Mouse (Mus musculus) stomach, embryonic 16.5 days (tissue): ENCODE data around the gene Ucp3. TPM values are rescaled to one million over a fixed set of nuclear protein-coding genes. Genes with fewer than 3 reads are reported as not detected.

Experiments
- ATAC-seq: fragments of 200-750 bp; cut with Nextera tagmentation; 2 replicates; pipeline ENCODE4 v1.8.0; 2017; ENCODE audit warnings: moderate number of reproducible peaks, moderate TSS enrichment; ENCODE audit not compliant: insufficient read depth, low FRiP score
- H3K27ac ChIP-seq: fragments of 300-500 bp; sonication (generic); 2 replicates; pipeline ENCODE4 v1.5.1; 2014; ENCODE audit warnings: low read length
- H3K27me3 ChIP-seq: fragments of 300-500 bp; sonication (generic); 2 replicates; pipeline ENCODE4 v1.6.1; 2014; ENCODE audit warnings: low read length, control low read depth, mixed read lengths; ENCODE audit not compliant: control insufficient read depth, insufficient read depth
- H3K36me3 ChIP-seq: fragments of 300-500 bp; sonication (generic); 2 replicates; pipeline ENCODE4 v1.6.1; 2014; ENCODE audit warnings: low read length; ENCODE audit not compliant: control insufficient read depth, insufficient read depth
- H3K4me1 ChIP-seq: fragments of 300-500 bp; sonication (generic); 2 replicates; pipeline ENCODE4 v1.6.1; 2014; ENCODE audit warnings: low read length, control low read depth, mixed read lengths; ENCODE audit not compliant: control insufficient read depth, insufficient read depth
- H3K4me2 ChIP-seq: fragments of 300-500 bp; sonication (generic); 2 replicates; pipeline ENCODE4 v1.6.1; 2014; ENCODE audit warnings: low read depth, low read length, mixed read lengths
- H3K4me3 ChIP-seq: fragments of 300-500 bp; sonication (generic); replicated peaks from 2 replicates; pipeline ENCODE4 v1.5.1; 2014; ENCODE audit warnings: mild to moderate bottlenecking, low read length
- H3K9ac ChIP-seq: fragments of 300-500 bp; sonication (generic); 2 replicates; pipeline ENCODE4 v1.6.1; 2014; ENCODE audit warnings: low read length
- H3K9me3 ChIP-seq: fragments of 300-500 bp; sonication (generic); replicated peaks from 2 replicates; pipeline ENCODE4 v1.6.1; 2016; ENCODE audit warnings: low read length, control low read depth; ENCODE audit not compliant: control insufficient read depth
- WGBS: fragments of 180-500 bp; shearing (Covaris S2); extraction: QIAGEN DNeasy Blood & Tissue Kit; methylation state at CpG from one replicate; pipeline ENCODE4 v1.1.7; 2014; 5-methylcytosine and 5-hydroxymethylcytosine counted together
- polyA plus RNA-seq: library from polyadenylated mRNA; unstranded; fragments of >200 nt; fragmentation: Nextera tagmentation; extraction: Ambion mirVana; gene quantifications from 2 replicates; pipeline ENCODE4 v1.2.1, GENCODE M21; 2015

Ucp3 gene
- polyA plus RNA-seq, 1 experiment from 2014 or later = 0.10 TPM

- Histone ChIP-seq H3K4me3 (peak overlapping the region; percentile 53), H3K27ac (peak overlapping the region; percentile 80), H3K4me2 (peak overlapping the region; percentile 85), H3K9me3 (no peaks in the 10 kb centered on the region), H3K36me3 (peaks cover 10% of the 10 kb centered on the region; the same call in 1 of the 2 replicates), H3K27me3 (no peaks in the 10 kb centered on the region), H3K9ac (peak overlapping the region; percentile 73), H3K4me1 (peaks cover 36% of the 10 kb centered on the region)
- WGBS = 20% methylated on average over 19 of the region's 19 CpGs
- ATAC-seq = no peak
These were observed 21.0 kb downstream of the Ucp3 start for GRCm38 (mm10) chr7:100493484-100494414.

GRCm38 (mm10) chr7:100494415-100494831 lies 21.6 kb downstream of the Ucp3 start:
- WGBS = 71% methylated on average over 7 of the region's 7 CpGs
- H3K27me3 ChIP-seq = no peaks in the 10 kb centered on the region
- H3K9ac ChIP-seq = peak overlapping the region; percentile 73
- peak overlapping the region; percentile 53 for H3K4me3 ChIP-seq
- peaks cover 34% of the 10 kb centered on the region for H3K4me1 ChIP-seq
- ATAC-seq = no peak
- H3K9me3 ChIP-seq = no peaks in the 10 kb centered on the region
- H3K36me3 ChIP-seq = peaks cover 10% of the 10 kb centered on the region; the same call in 1 of the 2 replicates
- H3K27ac ChIP-seq = peak overlapping the region; percentile 80
- H3K4me2 ChIP-seq = peak overlapping the region; percentile 85

GRCm38 (mm10) chr7:100495042-100495441 lies 22.3 kb downstream of the Ucp3 start:
- Histone ChIP-seq H3K36me3 (peaks cover 10% of the 10 kb centered on the region; the same call in 1 of the 2 replicates), H3K9me3 (no peaks in the 10 kb centered on the region), H3K4me3 (peak overlapping the region; percentile 53), H3K4me2 (peak overlapping the region; percentile 85), H3K27me3 (no peaks in the 10 kb centered on the region), H3K4me1 (peaks cover 34% of the 10 kb centered on the region), H3K9ac (peak overlapping the region; percentile 73), H3K27ac (peak overlapping the region; percentile 80)
- WGBS = 37% methylated on average over 8 of the region's 8 CpGs
- no peak for ATAC-seq

DNA sequence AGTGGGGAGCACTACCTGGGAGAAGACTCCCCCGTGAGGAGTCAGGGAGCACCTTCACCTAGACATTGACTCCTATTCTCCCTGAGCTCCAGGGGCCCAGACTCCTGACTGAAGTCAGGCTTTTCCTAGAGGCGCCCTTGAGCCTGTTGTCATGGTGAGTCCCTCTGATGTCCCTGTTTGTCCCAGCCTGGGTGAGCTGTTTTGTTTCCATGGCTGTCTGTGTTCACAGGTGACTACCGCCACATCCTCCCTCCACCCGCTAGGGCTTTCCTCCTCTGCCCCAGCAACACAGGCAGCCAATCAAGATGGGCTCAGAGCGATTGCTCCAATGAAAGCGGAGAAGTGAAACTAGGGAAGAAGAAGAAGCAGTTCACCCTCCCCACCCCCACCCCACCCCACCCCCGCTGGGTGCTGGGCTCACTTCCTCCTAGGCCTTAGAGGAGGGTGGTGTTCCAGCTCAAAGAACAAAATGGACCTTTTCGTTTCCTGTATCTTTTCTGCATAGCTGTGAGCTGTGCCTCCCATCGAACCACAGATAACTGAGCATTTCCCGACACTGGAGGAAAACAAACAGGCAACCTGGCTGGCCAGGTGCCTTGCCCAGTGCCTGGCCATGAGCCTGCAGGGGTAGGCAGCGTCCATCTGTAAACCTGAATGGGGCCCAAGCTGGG lies 22.9 kb downstream of the Ucp3 start:
- 21% methylated on average over 11 of the region's 11 CpGs for WGBS
- H3K9ac ChIP-seq = peak overlapping the region; percentile 73
- peak overlapping the region; percentile 80 for H3K27ac ChIP-seq
- H3K36me3 ChIP-seq = peaks cover 10% of the 10 kb centered on the region; the same call in 1 of the 2 replicates
- peak overlapping the region; percentile 53 for H3K4me3 ChIP-seq
- peaks cover 34% of the 10 kb centered on the region for H3K4me1 ChIP-seq
- no peaks in the 10 kb centered on the region for H3K9me3 ChIP-seq
- H3K4me2 ChIP-seq = peak overlapping the region; percentile 85
- H3K27me3 ChIP-seq = no peaks in the 10 kb centered on the region
- peak; percentile 67 for ATAC-seq

GRCm38 (mm10) chr7:100496371-100496770 lies 23.6 kb downstream of the Ucp3 start:
- peak overlapping the region; percentile 53 for H3K4me3 ChIP-seq
- H3K4me2 ChIP-seq = peak overlapping the region; percentile 85
- H3K27ac ChIP-seq = peak overlapping the region; percentile 67
- no peaks in the 10 kb centered on the region for H3K27me3 ChIP-seq
- WGBS = 62% methylated on average over 6 of the region's 6 CpGs
- peak overlapping the region; percentile 46 for H3K9ac ChIP-seq
- no peak for ATAC-seq
- H3K9me3 ChIP-seq = no peaks in the 10 kb centered on the region
- H3K36me3 ChIP-seq = peaks cover 10% of the 10 kb centered on the region; the same call in 1 of the 2 replicates
- H3K4me1 ChIP-seq = peaks cover 34% of the 10 kb centered on the region

GRCm38 (mm10) chr7:100496791-100497190 lies 24.0 kb downstream of the Ucp3 start:
- no peaks in the 10 kb centered on the region for H3K9me3 ChIP-seq
- no peak for ATAC-seq
- peaks cover 10% of the 10 kb centered on the region; the same call in 1 of the 2 replicates for H3K36me3 ChIP-seq
- H3K27ac ChIP-seq = no peak overlapping the region
- no peaks in the 10 kb centered on the region for H3K27me3 ChIP-seq
- H3K4me1 ChIP-seq = peaks cover 34% of the 10 kb centered on the region
- WGBS = 95% methylated on average over 9 of the region's 9 CpGs
- H3K4me3 ChIP-seq = no peak overlapping the region
- no peak overlapping the region for H3K9ac ChIP-seq
- H3K4me2 ChIP-seq = peak overlapping the region; percentile 85; the same call in 1 of the 2 replicates

GRCm38 (mm10) chr7:100497402-100497801 lies 24.6 kb downstream of the Ucp3 start:
- Histone ChIP-seq H3K4me2 (no peak overlapping the region), H3K4me1 (peaks cover 34% of the 10 kb centered on the region), H3K9ac (no peak overlapping the region), H3K36me3 (peaks cover 10% of the 10 kb centered on the region; the same call in 1 of the 2 replicates), H3K27ac (no peak overlapping the region), H3K27me3 (no peaks in the 10 kb centered on the region), H3K9me3 (no peaks in the 10 kb centered on the region), H3K4me3 (no peak overlapping the region)
- 78% methylated on average over 4 of the region's 4 CpGs for WGBS
- no peak for ATAC-seq

DNA sequence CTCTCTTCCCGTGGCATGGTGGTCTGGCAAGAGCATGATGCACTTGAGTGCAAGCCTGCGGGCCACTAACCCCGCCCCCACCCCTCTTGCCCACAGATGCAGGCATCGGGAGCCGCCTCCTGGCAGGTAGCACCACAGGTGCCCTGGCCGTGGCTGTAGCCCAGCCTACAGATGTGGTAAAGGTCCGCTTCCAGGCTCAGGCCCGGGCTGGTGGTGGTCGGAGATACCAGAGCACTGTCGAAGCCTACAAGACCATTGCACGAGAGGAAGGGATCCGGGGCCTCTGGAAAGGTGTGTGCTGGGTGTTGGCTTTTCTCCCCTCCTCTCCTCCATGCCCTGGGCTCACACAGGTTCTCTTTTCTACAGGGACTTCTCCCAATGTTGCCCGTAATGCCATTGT lies 25.2 kb downstream of the Ucp3 start:
- no peaks in the 10 kb centered on the region for H3K27me3 ChIP-seq
- H3K9ac ChIP-seq = no peak overlapping the region
- H3K27ac ChIP-seq = no peak overlapping the region
- no peak overlapping the region for H3K4me3 ChIP-seq
- WGBS = 85% methylated on average over 13 of the region's 13 CpGs
- ATAC-seq = no peak
- H3K9me3 ChIP-seq = no peaks in the 10 kb centered on the region
- H3K4me2 ChIP-seq = no peak overlapping the region
- H3K36me3 ChIP-seq = peaks cover 10% of the 10 kb centered on the region; the same call in 1 of the 2 replicates
- H3K4me1 ChIP-seq = peaks cover 29% of the 10 kb centered on the region

- Histone ChIP-seq H3K4me1 (peaks cover 24% of the 10 kb centered on the region), H3K4me2 (no peak overlapping the region), H3K27me3 (no peaks in the 10 kb centered on the region), H3K4me3 (no peak overlapping the region), H3K9me3 (no peaks in the 10 kb centered on the region), H3K27ac (no peak overlapping the region), H3K36me3 (peaks cover 10% of the 10 kb centered on the region; the same call in 1 of the 2 replicates), H3K9ac (no peak overlapping the region)
- no peak for ATAC-seq
These were observed 26.7 kb downstream of the Ucp3 start for GRCm38 (mm10) chr7:100499465-100499864.
